Mouse (Mus musculus): ENCODE results near the gene Fyb2.

Gene Fyb2

DNA sequence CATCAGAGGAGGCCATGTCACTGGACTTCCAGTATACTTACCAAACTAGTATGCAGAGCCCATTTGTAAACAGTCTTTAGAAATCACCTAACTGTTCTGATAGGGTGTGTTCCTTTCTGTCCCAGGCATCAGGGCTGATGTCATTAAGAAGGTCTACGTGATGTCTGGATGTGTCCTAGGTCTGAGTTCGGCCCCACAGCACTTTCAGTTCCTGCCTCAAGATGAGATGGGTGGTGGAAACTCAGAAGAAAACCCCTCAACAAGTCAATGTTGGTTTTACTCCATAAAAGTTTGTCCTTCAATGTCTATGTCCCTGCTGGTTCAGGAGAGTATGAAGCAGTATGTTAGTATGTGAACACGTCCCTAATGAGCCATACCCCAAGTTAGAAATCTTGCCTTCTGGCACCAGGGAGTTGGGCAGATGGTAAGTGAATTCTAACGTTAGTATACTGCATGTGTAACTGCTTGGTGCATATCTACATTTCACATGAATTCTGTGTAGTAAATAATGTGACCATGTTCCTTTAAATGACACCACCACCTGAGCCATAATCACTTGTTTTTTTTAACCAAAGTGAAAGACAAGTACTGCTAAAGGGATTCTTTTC lies 102.9 kb downstream of the Fyb2 start:
- no peak for DNase-seq

DNA sequence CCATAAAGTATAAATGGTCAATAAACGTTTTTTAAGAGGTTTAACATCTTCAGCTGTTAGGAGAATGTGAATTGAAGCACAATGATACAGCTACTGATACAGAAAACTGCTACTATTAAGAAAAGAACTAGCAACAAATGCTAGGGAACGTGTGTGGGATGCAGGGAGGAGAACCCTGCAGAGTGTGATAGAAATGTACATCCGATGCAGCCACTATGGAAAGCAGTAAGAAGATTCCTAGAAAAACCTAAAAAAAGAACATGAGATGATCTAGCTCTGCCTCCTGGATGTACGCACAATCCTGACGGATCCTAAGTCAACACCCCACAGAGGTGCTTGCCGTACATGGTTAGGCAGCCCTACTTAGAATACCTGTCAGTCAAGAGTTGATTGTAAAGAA lies 114.0 kb downstream of the Fyb2 start:
- no peak for DNase-seq

DNA sequence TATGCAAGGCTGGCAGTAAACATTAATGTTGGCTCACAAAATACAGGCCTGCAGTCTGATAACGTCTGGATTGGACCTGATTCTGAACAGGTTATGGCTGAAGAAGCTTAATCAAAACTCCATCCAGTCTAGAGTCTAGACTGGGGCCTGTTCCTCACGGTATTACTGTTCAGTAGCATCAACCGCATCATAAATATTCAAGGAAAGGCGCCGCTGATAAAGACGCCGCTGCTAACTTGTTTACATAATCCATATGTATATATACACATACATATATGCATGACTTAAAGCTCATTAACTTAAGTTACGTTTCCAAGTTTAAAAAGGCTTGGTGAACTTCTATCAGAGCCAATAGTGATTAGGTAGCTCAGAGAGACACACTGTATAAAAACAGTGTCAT lies 117.8 kb downstream of the Fyb2 start:
- no peak for DNase-seq

DNA sequence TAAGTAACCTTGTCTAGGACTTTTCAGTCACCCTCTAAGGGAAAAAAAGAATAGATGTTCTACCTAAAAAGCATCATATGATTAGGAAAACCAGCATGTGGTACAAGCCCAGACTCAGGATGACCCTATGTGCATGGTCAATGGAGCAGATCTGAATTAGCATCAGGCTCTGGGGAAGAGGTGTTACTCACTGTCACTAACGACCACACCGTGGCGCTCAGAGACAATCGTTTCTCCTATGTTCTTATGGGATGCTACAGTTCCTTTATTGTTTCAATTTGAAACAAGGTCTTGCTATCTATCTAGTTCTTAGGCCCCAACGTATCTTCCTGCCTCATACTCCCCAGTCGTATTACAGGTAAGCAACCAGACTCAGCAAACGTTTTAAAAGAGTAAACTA lies 119.9 kb downstream of the Fyb2 start:
- no peak for DNase-seq

DNA sequence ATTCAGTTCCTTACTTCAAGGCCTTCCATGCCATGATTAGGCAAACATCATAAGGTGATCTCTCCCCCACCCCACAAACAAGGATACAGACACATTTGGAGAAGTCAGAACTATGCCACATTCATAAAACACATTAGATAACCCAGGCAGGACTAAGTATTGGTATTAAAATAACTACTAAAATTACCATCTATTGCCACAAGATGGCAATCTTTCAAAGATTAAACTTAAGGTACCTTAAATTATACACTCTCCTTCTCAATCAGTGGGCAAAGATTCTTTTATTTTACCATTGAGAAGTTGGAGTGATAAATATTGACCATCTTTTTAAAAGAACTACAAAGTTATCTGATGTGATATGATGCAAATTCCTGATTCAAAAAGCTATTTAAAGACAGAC lies 121.0 kb downstream of the Fyb2 start:
- no peak for DNase-seq

DNA sequence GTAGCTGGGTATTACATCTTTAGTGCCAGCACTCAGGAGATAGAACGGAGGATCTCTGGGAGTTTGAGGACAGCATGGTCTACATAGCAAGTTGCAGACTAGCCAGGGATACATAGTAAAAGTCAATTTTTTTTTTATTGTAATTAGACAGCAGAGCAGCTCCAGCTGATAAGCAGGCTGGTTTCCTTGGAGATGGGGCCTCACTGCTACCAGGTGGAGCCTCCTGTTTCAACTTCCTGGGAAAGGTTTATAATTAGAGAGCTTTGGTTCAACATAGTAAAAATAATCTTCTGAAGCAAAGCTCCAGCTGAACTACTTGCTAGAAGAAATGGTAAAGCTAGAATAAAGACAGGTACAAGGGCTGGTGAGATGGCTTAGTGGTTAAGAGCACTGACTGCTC lies 136.8 kb downstream of the Fyb2 start:
- no peak for DNase-seq

DNA sequence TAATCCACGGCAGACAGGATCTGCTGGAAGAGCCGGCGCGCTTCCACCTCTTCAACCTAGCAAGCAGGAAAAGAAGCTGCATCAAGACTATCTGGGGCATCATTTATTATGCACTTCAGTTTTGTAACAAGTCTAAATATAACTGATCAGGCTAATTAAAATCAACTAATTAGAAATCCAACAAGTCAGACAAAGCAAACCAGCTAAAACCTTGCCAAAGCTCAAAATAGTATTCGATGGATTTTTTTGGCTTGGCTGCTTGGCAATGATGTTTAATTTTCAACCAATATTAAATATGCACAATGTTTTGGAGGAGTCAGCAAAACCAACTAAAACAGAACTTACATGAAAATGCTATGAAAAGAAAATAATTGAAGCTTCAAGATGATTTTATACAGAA lies 138.0 kb downstream of the Fyb2 start:
- no peak for DNase-seq

Measured in thymus, postnatal 14 days (tissue).